Mouse (Mus musculus): Measurements from ENCODE around the gene Cyp2t4. TPM values are rescaled to one million over a fixed set of nuclear protein-coding genes. Genes with fewer than 3 reads are reported as not detected.

The Cyp2t4 gene
- polyA plus RNA-seq, 1 experiment: 0.02 TPM

- H3K4me3 ChIP-seq: no peak overlapping the region
- H3ac ChIP-seq (ENCODE audit: control insufficient read depth, insufficient read length): no peak overlapping the region
- no peaks in the 10 kb centered on the region for H3K36me3 ChIP-seq (ENCODE audit: control insufficient read depth, insufficient read depth)
Observed at GRCm38 (mm10) chr7:27133156-27133555, 20.4 kb upstream of the Cyp2t4 start.

GRCm38 (mm10) chr7:27133757-27134156, 19.8 kb upstream of the Cyp2t4 start:
- Histone ChIP-seq H3K4me3 (no peak overlapping the region), H3K4me2 (ENCODE audit: low read depth) (no peak overlapping the region), H3ac (ENCODE audit: control insufficient read depth, insufficient read length) (no peak overlapping the region), H3K36me3 (ENCODE audit: control insufficient read depth, insufficient read depth) (no peaks in the 10 kb centered on the region), H3K27me3 (ENCODE audit: control insufficient read depth, insufficient read depth, insufficient read length) (no peaks in the 10 kb centered on the region), H3K79me2 (ENCODE audit: control insufficient read depth, insufficient read depth) (no peaks in the 10 kb centered on the region)
- TF ChIP-seq MYOG (IDR thresholded peaks at IDR 0.05; ENCODE audit: control insufficient read depth in 1 of 3, insufficient read depth in 1 of 3, insufficient read length in 2 of 3, low read depth in 2 of 3) (no peak), REST (IDR thresholded peaks at IDR 0.05; ENCODE audit: insufficient read depth, insufficient read length) (no peak), MYOD1 (IDR thresholded peaks at IDR 0.05; ENCODE audit: control insufficient read depth in 1 of 3, insufficient read length in 2 of 3, low read depth in 2 of 3) (no peak), SRF (IDR thresholded peaks at IDR 0.05; ENCODE audit: control insufficient read depth, insufficient read length, low read depth) (no peak), POLR2AphosphoS2 (IDR thresholded peaks at IDR 0.05; ENCODE audit: insufficient read length, low read depth) (no peak)

More at GRCm38 (mm10) chr7:27133156-27133555, 20.4 kb upstream of the Cyp2t4 start:
- TF ChIP-seq TCF12 (IDR thresholded peaks at IDR 0.05; ENCODE audit: insufficient read depth, poor library complexity, severe bottlenecking) (no peak), POLR2AphosphoS2 (IDR thresholded peaks at IDR 0.05; ENCODE audit: insufficient read length, low read depth) (no peak), SRF (IDR thresholded peaks at IDR 0.05; ENCODE audit: control insufficient read depth, insufficient read length, low read depth) (no peak), POLR2A (IDR thresholded peaks at IDR 0.05; ENCODE audit: insufficient read length, low read depth) (no peak), MYOG (IDR thresholded peaks at IDR 0.05; ENCODE audit: control insufficient read depth in 1 of 3, insufficient read depth in 1 of 3, insufficient read length in 2 of 3, low read depth in 2 of 3) (no peak), CEBPB (IDR thresholded peaks at IDR 0.05; ENCODE audit: insufficient read depth, poor library complexity, severe bottlenecking) (no peak), REST (IDR thresholded peaks at IDR 0.05; ENCODE audit: insufficient read depth, insufficient read length) (no peak), MAX (IDR thresholded peaks at IDR 0.05; ENCODE audit: low read depth) (no peak), TCF3 (IDR thresholded peaks at IDR 0.05; ENCODE audit: insufficient read length, low read depth) (no peak), E2F4 (IDR thresholded peaks at IDR 0.05; ENCODE audit: insufficient read depth) (no peak), USF1 (IDR thresholded peaks at IDR 0.05; ENCODE audit: low read depth) (no peak), MYOD1 (IDR thresholded peaks at IDR 0.05; ENCODE audit: control insufficient read depth in 1 of 3, insufficient read length in 2 of 3, low read depth in 2 of 3) (no peak)
- H3K79me2 ChIP-seq (ENCODE audit: control insufficient read depth, insufficient read depth): no peaks in the 10 kb centered on the region
- no peaks in the 10 kb centered on the region for H3K27me3 ChIP-seq (ENCODE audit: control insufficient read depth, insufficient read depth, insufficient read length)
- no peak overlapping the region for H3K4me2 ChIP-seq (ENCODE audit: low read depth)

- Histone ChIP-seq H3K4me3 (no peak overlapping the region), H3ac (ENCODE audit: control insufficient read depth, insufficient read length) (no peak overlapping the region), H3K27me3 (ENCODE audit: control insufficient read depth, insufficient read depth, insufficient read length) (peaks cover under 1% of the 10 kb centered on the region), H3K36me3 (ENCODE audit: control insufficient read depth, insufficient read depth) (no peaks in the 10 kb centered on the region), H3K79me2 (ENCODE audit: control insufficient read depth, insufficient read depth) (no peaks in the 10 kb centered on the region), H3K4me2 (ENCODE audit: low read depth) (no peak overlapping the region)
- no peak for TF ChIP-seq REST (IDR thresholded peaks at IDR 0.05; ENCODE audit: insufficient read depth, insufficient read length)
Observed at GRCm38 (mm10) chr7:27136410-27136996, 17.0 kb upstream of the Cyp2t4 start.

GRCm38 (mm10) chr7:27156005-27156404, 2.5 kb downstream of the Cyp2t4 start:
- Histone ChIP-seq H3K4me2 (ENCODE audit: low read depth) (no peak overlapping the region), H3K27me3 (ENCODE audit: control insufficient read depth, insufficient read depth, insufficient read length) (no peaks in the 10 kb centered on the region), H3K79me2 (ENCODE audit: control insufficient read depth, insufficient read depth) (no peaks in the 10 kb centered on the region), H3K36me3 (ENCODE audit: control insufficient read depth, insufficient read depth) (no peaks in the 10 kb centered on the region), H3ac (ENCODE audit: control insufficient read depth, insufficient read length) (no peak overlapping the region), H3K4me3 (no peak overlapping the region)
- no peak for TF ChIP-seq E2F4 (IDR thresholded peaks at IDR 0.05; ENCODE audit: insufficient read depth)

- no peak overlapping the region for H3ac ChIP-seq (ENCODE audit: control insufficient read depth, insufficient read length)
- no peak overlapping the region for H3K4me3 ChIP-seq
- no peak for TF ChIP-seq POLR2A (IDR thresholded peaks at IDR 0.05; ENCODE audit: insufficient read length, low read depth)
- H3K4me2 ChIP-seq (ENCODE audit: low read depth): no peak overlapping the region
- H3K27me3 ChIP-seq (ENCODE audit: control insufficient read depth, insufficient read depth, insufficient read length): no peaks in the 10 kb centered on the region
- no peaks in the 10 kb centered on the region for H3K79me2 ChIP-seq (ENCODE audit: control insufficient read depth, insufficient read depth)
- H3K36me3 ChIP-seq (ENCODE audit: control insufficient read depth, insufficient read depth): no peaks in the 10 kb centered on the region
Observed at GRCm38 (mm10) chr7:27158171-27158570, 4.7 kb downstream of the Cyp2t4 start.

GRCm38 (mm10) chr7:27159256-27159655, 5.7 kb downstream of the Cyp2t4 start:
- TF ChIP-seq TCF3 (IDR thresholded peaks at IDR 0.05; ENCODE audit: insufficient read length, low read depth) (no peak), E2F4 (IDR thresholded peaks at IDR 0.05; ENCODE audit: insufficient read depth) (no peak), MYOD1 (IDR thresholded peaks at IDR 0.05; ENCODE audit: control insufficient read depth in 1 of 3, insufficient read length in 2 of 3, low read depth in 2 of 3) (no peak), TCF12 (IDR thresholded peaks at IDR 0.05; ENCODE audit: insufficient read depth, poor library complexity, severe bottlenecking) (no peak), CEBPB (IDR thresholded peaks at IDR 0.05; ENCODE audit: insufficient read depth, poor library complexity, severe bottlenecking) (no peak), REST (IDR thresholded peaks at IDR 0.05; ENCODE audit: insufficient read depth, insufficient read length) (no peak), POLR2AphosphoS2 (IDR thresholded peaks at IDR 0.05; ENCODE audit: insufficient read length, low read depth) (no peak), POLR2A (IDR thresholded peaks at IDR 0.05; ENCODE audit: insufficient read length, low read depth) (no peak), SRF (IDR thresholded peaks at IDR 0.05; ENCODE audit: control insufficient read depth, insufficient read length, low read depth) (no peak), USF1 (IDR thresholded peaks at IDR 0.05; ENCODE audit: low read depth) (no peak), MAX (IDR thresholded peaks at IDR 0.05; ENCODE audit: low read depth) (no peak), MYOG (IDR thresholded peaks at IDR 0.05; ENCODE audit: control insufficient read depth in 1 of 3, insufficient read depth in 1 of 3, insufficient read length in 2 of 3, low read depth in 2 of 3) (no peak)
- Histone ChIP-seq H3K79me2 (ENCODE audit: control insufficient read depth, insufficient read depth) (no peaks in the 10 kb centered on the region), H3K4me2 (ENCODE audit: low read depth) (no peak overlapping the region), H3K36me3 (ENCODE audit: control insufficient read depth, insufficient read depth) (no peaks in the 10 kb centered on the region), H3K4me3 (no peak overlapping the region), H3ac (ENCODE audit: control insufficient read depth, insufficient read length) (no peak overlapping the region), H3K27me3 (ENCODE audit: control insufficient read depth, insufficient read depth, insufficient read length) (no peaks in the 10 kb centered on the region)

All from myocyte (in vitro differentiated cells).